ENCODE assay signal across 9 mouse cellular contexts in the genomic region with DNA sequence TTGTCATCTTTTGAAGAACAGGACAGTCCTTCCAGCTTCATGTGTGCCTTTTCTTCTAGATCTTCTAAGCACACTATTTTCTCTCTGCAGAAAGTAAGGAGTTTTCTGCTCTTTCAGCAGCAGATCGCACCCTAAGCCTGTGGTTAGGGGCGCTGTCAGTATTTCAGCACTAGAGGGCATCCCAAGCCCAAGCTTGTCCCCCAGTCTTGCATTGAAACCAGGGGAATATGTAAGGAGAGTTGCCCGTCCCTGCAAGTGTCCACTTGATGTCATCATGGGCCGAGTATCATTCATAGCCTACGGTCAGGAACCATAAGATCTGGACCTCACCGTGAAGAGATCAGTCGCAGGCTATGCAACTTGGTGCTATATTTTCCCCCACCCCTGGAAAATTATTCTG. TPM values are rescaled to one million over a fixed set of nuclear protein-coding genes. Genes with fewer than 3 reads are reported as not detected.
DNase-seq lines count a peak whose midpoint lies in the region; ATAC-seq and TF ChIP-seq lines count a peak whose summit lies in the region.
"Had no signal": no experiment of that assay in that cellular context is flagged by ENCODE, and none has a peak within 500 bp of the region (broad histone marks: within the 10 kb centered on the region; RNA-seq: fewer than 3 reads in every experiment).

No protein-coding gene starts in this region.

- DNase-seq in layer of hippocampus, postnatal 10 days (ENCODE audit: low spot score in 2 of 2), result peak; percentile 39 to 56
- no peak for DNase-seq in layer of hippocampus, adult 9-11 months
- DNase-seq in NIH3T3 (ENCODE audit: low read depth), result peak; percentile 73
- DNase-seq in heart, postnatal 0 days (ENCODE audit: low spot score), result no peak
- DNase-seq in liver, postnatal 0 days, result peak; percentile 31
- no peak for DNase-seq in left cerebral cortex, adult 18-20 months (ENCODE audit: low spot score in 2 of 2)
- no peak for DNase-seq in right cerebral cortex, postnatal 4 days

- no peaks in the 10 kb centered on the region for H3K9me3 ChIP-seq in heart, postnatal 0 days (replicated peaks; ENCODE audit: control insufficient read depth, low read length)
- H3K9me3 ChIP-seq in liver, postnatal 0 days (ENCODE audit: low read length), result no peaks in the 10 kb centered on the region
- H3K9me3 ChIP-seq: embryonic facial prominence, embryonic 15.5 days had no signal

- no peak overlapping the region for H3K27ac ChIP-seq in heart, postnatal 0 days (ENCODE audit: low read depth)
- no peak overlapping the region for H3K27ac ChIP-seq in liver, postnatal 0 days (ENCODE audit: low read depth)
- H3K27ac ChIP-seq: embryonic facial prominence, embryonic 15.5 days had no signal

- H3K9ac ChIP-seq in heart, postnatal 0 days (replicated peaks; ENCODE audit: low read depth, low read length), result no peak overlapping the region
- no peak overlapping the region for H3K9ac ChIP-seq in liver, postnatal 0 days (replicated peaks)
- H3K9ac ChIP-seq: embryonic facial prominence, embryonic 15.5 days had no signal

- WGBS in heart, postnatal 0 days, result 43% methylated on average over 7 of the region's 7 CpGs
- WGBS in liver, postnatal 0 days (ENCODE audit: insufficient replicate concordance), result 51% methylated on average over 7 of the region's 7 CpGs

- TF ChIP-seq EP300 in heart, postnatal 0 days (IDR thresholded peaks at IDR 0.05; ENCODE audit: low read depth), result no peak
- TF ChIP-seq EP300 in liver, postnatal 0 days (IDR thresholded peaks at IDR 0.05; ENCODE audit: low read depth), result no peak

- no peaks in the 10 kb centered on the region for H3K4me1 ChIP-seq in heart, postnatal 0 days (ENCODE audit: control insufficient read depth, insufficient read depth)
- peaks cover 6% of the 10 kb centered on the region; the same call in 1 of the 2 replicates for H3K4me1 ChIP-seq in liver, postnatal 0 days (ENCODE audit: insufficient read depth)

- H3K36me3 ChIP-seq in heart, postnatal 0 days (replicated peaks; ENCODE audit: control insufficient read depth, insufficient read depth, low read length), result no peaks in the 10 kb centered on the region
- H3K36me3 ChIP-seq in liver, postnatal 0 days (replicated peaks; ENCODE audit: insufficient read depth, low read length), result no peaks in the 10 kb centered on the region
- H3K36me3 ChIP-seq: embryonic facial prominence, embryonic 15.5 days had no signal

- H3K4me2 ChIP-seq in heart, postnatal 0 days (ENCODE audit: low read depth, low read length), result no peak overlapping the region
- no peak overlapping the region for H3K4me2 ChIP-seq in liver, postnatal 0 days (ENCODE audit: low read depth, low read length)
- H3K4me2 ChIP-seq: embryonic facial prominence, embryonic 15.5 days had no signal

- TF ChIP-seq CTCF in heart, postnatal 0 days (IDR thresholded peaks at IDR 0.05; ENCODE audit: low read depth), result peak; percentile 69
- peak; percentile 77 for TF ChIP-seq CTCF in liver, postnatal 0 days (IDR thresholded peaks at IDR 0.05; ENCODE audit: low read depth)

- no peak overlapping the region for H3K4me3 ChIP-seq in heart, postnatal 0 days (ENCODE audit: low read depth, low read length)
- H3K4me3 ChIP-seq in liver, postnatal 0 days (ENCODE audit: low read depth, low read length), result no peak overlapping the region
- H3K4me3 ChIP-seq: embryonic facial prominence, embryonic 15.5 days had no signal

- no peaks in the 10 kb centered on the region for H3K27me3 ChIP-seq in heart, postnatal 0 days (ENCODE audit: control insufficient read depth, insufficient read depth, low read length)
- no peaks in the 10 kb centered on the region for H3K27me3 ChIP-seq in liver, postnatal 0 days (ENCODE audit: insufficient read depth, low read length)
- H3K27me3 ChIP-seq: embryonic facial prominence, embryonic 15.5 days had no signal

- ATAC-seq in heart, postnatal 0 days (ENCODE audit: insufficient read depth, low read depth), result peak; percentile 67; the same call in 1 of the 2 replicates
- no peak for ATAC-seq in liver, postnatal 0 days
- no peak for ATAC-seq in inflammation-experienced regulatory T-cells, adult 6 months

RNA-seq across cellular contexts. Expression of a gene that starts 4.8 kb away (rescaled TPM):
- 1 to 10 TPM; 7.4 to 7.8 TPM for total RNA-seq in layer of hippocampus, postnatal 10 days (2021)
- total RNA-seq in heart, postnatal 0 days (2014; rRNA removed; ENCODE audit: low replicate concordance), result 10.7 and 14.2 TPM in 2 replicates
- 36.9 and 39.1 TPM in 2 replicates for polyA plus RNA-seq in heart, postnatal 0 days (2015; fragmentation: Nextera tagmentation; extraction: Ambion mirVana)
- 54.3 and 59.6 TPM in 2 replicates for polyA plus RNA-seq in liver, postnatal 0 days (2015; fragmentation: Nextera tagmentation; extraction: Ambion mirVana)
- not detected for polyA plus RNA-seq in inflammation-experienced regulatory T-cells, adult 6 months (2017; shearing (Covaris generic))
- total RNA-seq in left cerebral cortex, adult 18-20 months (2021), result 1 to 10 TPM; 6.7 to 7.2 TPM

Comparison
In these comparisons a context has a peak if more than half of its experiments do, and no peak if none do; other contexts are left out.
1. DNase-seq: peak in layer of hippocampus, postnatal 10 days (2 of 2), NIH3T3 (single experiment) and liver, postnatal 0 days (single experiment); none in layer of hippocampus, adult 9-11 months (single experiment), heart, postnatal 0 days (single experiment), left cerebral cortex, adult 18-20 months (0 of 2) and right cerebral cortex, postnatal 4 days (single experiment).